Mouse (Mus musculus): ENCODE results near the gene Gm32717. TPM values are rescaled to one million over a fixed set of nuclear protein-coding genes. Genes with fewer than 3 reads are reported as not detected.
"Not testable (repeated sequence)": the region's sequence is repeated elsewhere in the genome, so short reads cannot be mapped to it uniquely, and the experiment has no call there.

The Gm32717 gene
- polyA plus RNA-seq (2014; fragmentation: Nextera tagmentation; extraction: Ambion mirVana): not detected in 2 replicates

DNA sequence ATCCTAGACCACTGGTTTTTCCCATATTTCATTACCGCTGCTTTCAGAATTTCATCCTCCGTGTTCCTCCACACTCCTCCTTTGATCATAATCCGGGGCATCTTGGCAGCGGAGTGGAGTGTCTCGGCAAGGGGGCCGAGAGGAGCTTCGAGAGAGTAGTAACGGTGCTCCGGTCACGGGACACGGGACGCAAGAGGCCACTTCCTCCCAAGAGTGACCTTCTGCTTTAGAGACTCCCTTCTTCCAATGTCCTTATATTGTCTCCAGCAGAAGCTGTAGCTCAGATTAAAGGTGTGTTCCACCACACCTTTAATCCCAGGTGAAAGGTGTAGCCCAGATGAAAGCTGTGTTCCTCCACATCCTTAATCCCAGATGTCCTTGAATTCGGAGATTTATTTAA is at the start of gene Gm32717:
TSS of gene Gm32717 (minus strand) at position 101 of the 400 bp plus-strand sequence.
- not testable (repeated sequence) for DNase-seq (ENCODE audit: low spot score); ATAC-seq (ENCODE audit: low read depth); H3K27me3 ChIP-seq (replicated peaks; ENCODE audit: control insufficient read depth, insufficient read depth, low read length); H3K9ac ChIP-seq (ENCODE audit: low read depth, low read length); H3K4me1 ChIP-seq (ENCODE audit: control insufficient read depth, insufficient read depth, low read length); H3K4me3 ChIP-seq (ENCODE audit: low read depth, low read length); H3K36me3 ChIP-seq (ENCODE audit: control insufficient read depth, insufficient read depth, low read length); H3K27ac ChIP-seq (replicated peaks; ENCODE audit: low read depth, low read length); H3K9me3 ChIP-seq (ENCODE audit: control insufficient read depth, low read length); H3K4me2 ChIP-seq (ENCODE audit: low read depth, low read length)
- WGBS: no CpG with 5 or more reads among the region's 13 CpGs

DNA sequence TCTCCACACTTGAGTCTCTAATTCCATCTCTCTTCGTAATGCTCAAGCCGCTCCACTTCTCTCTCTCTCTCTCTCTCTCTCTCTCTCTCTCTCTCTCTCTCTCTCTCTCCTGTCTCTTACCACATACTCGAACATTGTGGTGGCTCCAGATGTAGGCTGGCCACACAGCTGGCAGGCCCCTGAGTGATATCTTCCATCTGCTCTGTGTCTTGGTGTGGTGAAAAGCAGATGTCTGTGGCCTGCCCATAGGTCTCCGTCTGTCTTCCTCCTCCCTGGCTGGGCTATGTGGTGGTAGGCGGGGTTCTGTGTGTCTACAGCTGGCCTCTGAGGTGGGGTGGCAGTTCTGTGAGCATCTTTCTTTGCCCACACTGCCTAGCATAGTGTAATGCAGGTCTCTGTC is 42.4 kb upstream of the Gm32717 start:
- H3K4me1 ChIP-seq (ENCODE audit: control insufficient read depth, insufficient read depth, low read length); H3K36me3 ChIP-seq (ENCODE audit: control insufficient read depth, insufficient read depth, low read length); H3K27ac ChIP-seq (replicated peaks; ENCODE audit: low read depth, low read length); H3K9me3 ChIP-seq (ENCODE audit: control insufficient read depth, low read length); DNase-seq (ENCODE audit: low spot score); H3K4me3 ChIP-seq (ENCODE audit: low read depth, low read length); H3K27me3 ChIP-seq (replicated peaks; ENCODE audit: control insufficient read depth, insufficient read depth, low read length); H3K4me2 ChIP-seq (ENCODE audit: low read depth, low read length); H3K9ac ChIP-seq (ENCODE audit: low read depth, low read length): not testable (repeated sequence)
- 57% methylated on average over 2 of the region's 5 CpGs for WGBS
- peak; percentile 47; the same call in 1 of the 2 replicates for ATAC-seq (ENCODE audit: low read depth)

DNA sequence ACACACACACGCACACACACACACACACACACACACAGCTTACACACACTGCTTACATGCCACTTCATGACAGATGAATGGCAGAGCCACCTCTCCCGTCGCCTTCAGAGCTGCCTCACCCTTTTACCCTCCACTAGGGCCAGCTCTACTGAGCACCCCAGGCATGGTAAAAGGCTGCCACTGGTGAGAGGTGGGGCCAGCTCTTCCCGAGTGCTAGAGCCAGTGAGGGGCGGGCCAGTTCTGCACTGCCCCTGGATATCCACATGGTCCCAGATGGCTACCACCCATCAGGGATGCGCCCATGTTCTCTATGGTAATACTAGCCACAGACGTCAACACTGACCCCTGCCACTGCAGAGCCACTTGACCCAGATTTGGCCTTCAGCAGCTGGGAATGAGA is 42.0 kb upstream of the Gm32717 start:
- H3K27ac ChIP-seq (replicated peaks; ENCODE audit: low read depth, low read length); H3K4me3 ChIP-seq (ENCODE audit: low read depth, low read length); H3K9me3 ChIP-seq (ENCODE audit: control insufficient read depth, low read length); H3K27me3 ChIP-seq (replicated peaks; ENCODE audit: control insufficient read depth, insufficient read depth, low read length); H3K4me2 ChIP-seq (ENCODE audit: low read depth, low read length); H3K36me3 ChIP-seq (ENCODE audit: control insufficient read depth, insufficient read depth, low read length); H3K4me1 ChIP-seq (ENCODE audit: control insufficient read depth, insufficient read depth, low read length); DNase-seq (ENCODE audit: low spot score); H3K9ac ChIP-seq (ENCODE audit: low read depth, low read length): not testable (repeated sequence)
- 49% methylated on average over 3 of the region's 7 CpGs for WGBS
- peak; percentile 33; the same call in 1 of the 2 replicates for ATAC-seq (ENCODE audit: low read depth)

DNA sequence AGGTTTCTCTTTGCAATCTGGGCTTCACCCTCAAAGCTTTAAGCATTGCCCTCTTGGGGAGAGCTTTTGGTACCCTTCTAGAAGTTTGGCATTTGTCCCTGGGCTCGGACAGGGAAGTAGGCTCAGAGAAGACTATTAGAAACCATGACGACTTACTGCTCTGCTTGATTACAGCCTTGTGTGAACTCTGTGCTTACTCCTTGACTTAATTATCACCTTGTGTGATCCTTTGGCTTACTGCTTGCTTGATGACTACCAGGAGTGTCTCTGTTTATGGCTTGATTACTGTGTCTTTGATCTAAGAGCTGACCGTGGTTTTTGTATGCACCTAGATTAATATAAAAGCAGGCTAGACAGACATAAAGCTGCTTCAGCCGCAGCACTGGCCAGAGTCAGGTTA is 37.5 kb upstream of the Gm32717 start:
- not testable (repeated sequence) for H3K9me3 ChIP-seq (ENCODE audit: control insufficient read depth, low read length); H3K4me3 ChIP-seq (ENCODE audit: low read depth, low read length); ATAC-seq (ENCODE audit: low read depth); DNase-seq (ENCODE audit: low spot score); H3K4me1 ChIP-seq (ENCODE audit: control insufficient read depth, insufficient read depth, low read length); H3K4me2 ChIP-seq (ENCODE audit: low read depth, low read length); H3K9ac ChIP-seq (ENCODE audit: low read depth, low read length); H3K36me3 ChIP-seq (ENCODE audit: control insufficient read depth, insufficient read depth, low read length); H3K27me3 ChIP-seq (replicated peaks; ENCODE audit: control insufficient read depth, insufficient read depth, low read length); H3K27ac ChIP-seq (replicated peaks; ENCODE audit: low read depth, low read length)
- no CpG with 5 or more reads among the region's 4 CpGs for WGBS

DNA sequence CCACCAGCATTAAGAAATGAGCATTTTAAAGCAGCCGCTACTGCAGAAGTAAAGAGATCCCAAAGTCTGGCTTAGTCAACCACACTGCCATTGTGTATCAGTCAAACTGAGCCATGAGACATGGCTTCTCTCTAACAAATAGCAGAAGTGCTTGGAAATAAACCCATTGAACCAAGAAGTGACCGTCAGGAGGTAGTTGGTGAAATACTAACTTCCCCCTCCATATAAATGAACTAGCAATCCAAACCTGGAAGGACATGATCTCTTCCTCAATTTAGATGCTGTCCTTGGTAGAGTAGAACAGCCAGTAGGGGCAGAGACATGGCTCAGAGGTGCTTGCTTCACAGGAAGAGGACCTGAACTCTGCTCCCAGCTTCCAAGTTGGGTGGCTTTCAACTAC is 30.8 kb upstream of the Gm32717 start:
- H3K27ac ChIP-seq (replicated peaks; ENCODE audit: low read depth, low read length); H3K36me3 ChIP-seq (ENCODE audit: control insufficient read depth, insufficient read depth, low read length); H3K4me1 ChIP-seq (ENCODE audit: control insufficient read depth, insufficient read depth, low read length); H3K9me3 ChIP-seq (ENCODE audit: control insufficient read depth, low read length); H3K4me3 ChIP-seq (ENCODE audit: low read depth, low read length); H3K4me2 ChIP-seq (ENCODE audit: low read depth, low read length); H3K9ac ChIP-seq (ENCODE audit: low read depth, low read length); ATAC-seq (ENCODE audit: low read depth); H3K27me3 ChIP-seq (replicated peaks; ENCODE audit: control insufficient read depth, insufficient read depth, low read length); DNase-seq (ENCODE audit: low spot score): not testable (repeated sequence)
- WGBS: 86% methylated on average over 1 of the region's 2 CpGs

DNA sequence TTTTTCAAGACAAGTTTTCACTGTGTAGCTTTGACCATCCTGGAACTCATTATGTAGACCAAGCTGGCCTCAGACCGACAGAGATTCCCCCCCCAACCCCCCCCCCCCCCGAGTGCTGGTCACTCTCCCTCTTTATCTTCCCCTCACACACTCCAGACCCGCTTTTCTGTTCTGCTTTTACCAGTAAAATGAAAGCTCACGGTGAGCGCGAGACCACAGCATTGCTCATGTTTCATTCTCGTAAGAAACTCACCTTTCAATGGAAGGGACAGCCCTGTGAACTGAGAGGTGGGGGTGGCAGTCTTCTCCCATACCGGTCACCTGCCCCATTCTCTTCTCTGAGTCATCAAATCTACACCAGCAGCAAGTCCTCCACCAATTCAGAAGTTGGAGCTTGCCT is 28.2 kb upstream of the Gm32717 start:
- not testable (repeated sequence) for H3K27me3 ChIP-seq (replicated peaks; ENCODE audit: control insufficient read depth, insufficient read depth, low read length); H3K36me3 ChIP-seq (ENCODE audit: control insufficient read depth, insufficient read depth, low read length); ATAC-seq (ENCODE audit: low read depth); H3K27ac ChIP-seq (replicated peaks; ENCODE audit: low read depth, low read length); H3K4me1 ChIP-seq (ENCODE audit: control insufficient read depth, insufficient read depth, low read length); H3K9me3 ChIP-seq (ENCODE audit: control insufficient read depth, low read length); H3K9ac ChIP-seq (ENCODE audit: low read depth, low read length); H3K4me3 ChIP-seq (ENCODE audit: low read depth, low read length); DNase-seq (ENCODE audit: low spot score); H3K4me2 ChIP-seq (ENCODE audit: low read depth, low read length)
- WGBS: no CpG with 5 or more reads among the region's 8 CpGs

DNA sequence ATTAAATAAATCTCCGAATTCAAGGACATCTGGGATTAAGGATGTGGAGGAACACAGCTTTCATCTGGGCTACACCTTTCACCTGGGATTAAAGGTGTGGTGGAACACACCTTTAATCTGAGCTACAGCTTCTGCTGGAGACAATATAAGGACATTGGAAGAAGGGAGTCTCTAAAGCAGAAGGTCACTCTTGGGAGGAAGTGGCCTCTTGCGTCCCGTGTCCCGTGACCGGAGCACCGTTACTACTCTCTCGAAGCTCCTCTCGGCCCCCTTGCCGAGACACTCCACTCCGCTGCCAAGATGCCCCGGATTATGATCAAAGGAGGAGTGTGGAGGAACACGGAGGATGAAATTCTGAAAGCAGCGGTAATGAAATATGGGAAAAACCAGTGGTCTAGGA is 17.8 kb upstream of the Gm32717 start, which contains the start of gene Gm32802:
TSS of gene Gm32802 (plus strand) at position 301 of the 400 bp plus-strand sequence.
- not testable (repeated sequence) for H3K4me2 ChIP-seq (ENCODE audit: low read depth, low read length); DNase-seq (ENCODE audit: low spot score); H3K27me3 ChIP-seq (replicated peaks; ENCODE audit: control insufficient read depth, insufficient read depth, low read length); H3K27ac ChIP-seq (replicated peaks; ENCODE audit: low read depth, low read length); H3K9ac ChIP-seq (ENCODE audit: low read depth, low read length); H3K36me3 ChIP-seq (ENCODE audit: control insufficient read depth, insufficient read depth, low read length); ATAC-seq (ENCODE audit: low read depth); H3K4me1 ChIP-seq (ENCODE audit: control insufficient read depth, insufficient read depth, low read length); H3K9me3 ChIP-seq (ENCODE audit: control insufficient read depth, low read length); H3K4me3 ChIP-seq (ENCODE audit: low read depth, low read length)
- no CpG with 5 or more reads among the region's 13 CpGs for WGBS

DNA sequence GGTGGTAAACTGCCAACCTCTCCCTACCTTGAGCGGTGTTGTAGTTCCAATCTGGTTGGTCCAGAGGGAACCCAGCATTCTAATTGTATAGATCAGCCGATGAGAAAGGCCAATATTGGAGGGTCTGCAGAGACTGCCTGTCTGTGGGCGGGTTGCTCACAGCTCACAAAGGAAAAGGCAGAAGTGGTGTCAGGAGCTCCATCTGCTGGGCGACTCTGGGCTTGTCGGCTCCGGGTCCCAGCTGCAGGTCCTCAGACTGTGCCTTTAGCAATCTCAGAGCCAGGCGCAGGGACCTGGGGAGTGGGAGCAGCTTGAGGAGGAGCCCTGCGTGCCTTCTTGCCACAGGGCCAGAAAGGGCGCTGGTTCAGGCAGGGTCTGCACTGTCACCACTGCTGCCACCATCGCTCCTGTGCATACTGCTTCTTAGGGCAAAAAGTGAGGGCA is 10.3 kb upstream of the Gm32717 start:
- no peaks in the 10 kb centered on the region for H3K27me3 ChIP-seq (replicated peaks; ENCODE audit: control insufficient read depth, insufficient read depth, low read length)
- WGBS: 40% methylated on average over 9 of the region's 10 CpGs
- H3K27ac ChIP-seq (replicated peaks; ENCODE audit: low read depth, low read length): no peak overlapping the region
- DNase-seq (ENCODE audit: low spot score): peak; percentile 54
- H3K9ac ChIP-seq (ENCODE audit: low read depth, low read length): no peak overlapping the region
- no peak overlapping the region for H3K4me3 ChIP-seq (ENCODE audit: low read depth, low read length)
- peak; percentile 44 for ATAC-seq (ENCODE audit: low read depth)
- no peaks in the 10 kb centered on the region for H3K36me3 ChIP-seq (ENCODE audit: control insufficient read depth, insufficient read depth, low read length)
- no peaks in the 10 kb centered on the region for H3K9me3 ChIP-seq (ENCODE audit: control insufficient read depth, low read length)
- no peaks in the 10 kb centered on the region for H3K4me1 ChIP-seq (ENCODE audit: control insufficient read depth, insufficient read depth, low read length)
- H3K4me2 ChIP-seq (ENCODE audit: low read depth, low read length): no peak overlapping the region

DNA sequence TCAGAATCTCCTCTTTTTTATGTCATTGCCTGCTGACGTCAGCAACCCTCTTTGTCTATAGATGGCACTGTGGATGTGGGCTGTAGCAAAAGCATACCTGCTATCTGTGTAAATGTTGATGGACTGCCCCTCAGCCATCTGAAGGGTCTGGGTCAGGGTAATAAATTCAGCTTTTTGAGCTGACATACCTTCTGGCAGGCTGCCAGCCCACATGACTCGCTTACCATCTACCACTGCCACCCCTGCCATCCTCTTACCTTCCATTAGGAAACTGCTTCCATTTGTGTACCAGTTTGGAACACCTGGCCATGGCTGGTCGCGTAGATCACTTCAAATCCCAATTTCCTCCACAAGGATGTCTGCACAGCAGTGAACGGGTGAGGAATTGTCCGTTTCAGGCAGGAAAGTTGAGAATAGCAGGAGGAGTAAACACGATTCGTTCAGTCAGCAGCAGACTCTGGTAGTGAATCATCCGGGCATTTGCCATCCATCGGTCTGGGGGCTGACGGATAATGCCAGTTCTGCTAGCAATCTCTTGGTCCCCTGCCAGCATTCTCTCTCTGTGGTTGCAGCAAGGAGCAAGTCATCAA is 8.5 kb upstream of the Gm32717 start:
- not testable (repeated sequence) for H3K4me2 ChIP-seq (ENCODE audit: low read depth, low read length); H3K36me3 ChIP-seq (ENCODE audit: control insufficient read depth, insufficient read depth, low read length); ATAC-seq (ENCODE audit: low read depth); H3K27me3 ChIP-seq (replicated peaks; ENCODE audit: control insufficient read depth, insufficient read depth, low read length); H3K9ac ChIP-seq (ENCODE audit: low read depth, low read length); H3K4me1 ChIP-seq (ENCODE audit: control insufficient read depth, insufficient read depth, low read length); H3K9me3 ChIP-seq (ENCODE audit: control insufficient read depth, low read length); H3K27ac ChIP-seq (replicated peaks; ENCODE audit: low read depth, low read length); H3K4me3 ChIP-seq (ENCODE audit: low read depth, low read length)
- DNase-seq (ENCODE audit: low spot score): peak; percentile 0
- 83% methylated on average over 11 of the region's 11 CpGs for WGBS

All from embryonic facial prominence, embryonic 14.5 days (tissue).